Mouse (Mus musculus) stomach, postnatal 0 days (tissue): ENCODE measurements around the gene Rad51b. TPM values are rescaled to one million over a fixed set of nuclear protein-coding genes. Genes with fewer than 3 reads are reported as not detected.
A peak's percentile ranks its signal among the peaks of the same experiment; 100 is the strongest.

Experiments used
- ATAC-seq: fragments of 200-750 bp; cut with Nextera tagmentation; 2 replicates; pipeline ENCODE4 v1.8.0; 2017; ENCODE audit not compliant: low FRiP score, low TSS enrichment
- DNase-seq: peaks from one replicate; pipeline ENCODE4 v3.0.0-alpha.2; 2016; ENCODE audit warnings: low spot score
- H3K27ac ChIP-seq: fragments of 300-500 bp; sonication (generic); replicated peaks from 2 replicates; pipeline ENCODE4 v1.5.1; 2014; ENCODE audit warnings: mild to moderate bottlenecking, control low read depth
- H3K27me3 ChIP-seq: fragments of 300-500 bp; sonication (generic); 2 replicates; pipeline ENCODE4 v1.6.1; 2014; ENCODE audit warnings: low read length; ENCODE audit not compliant: control insufficient read depth, insufficient read depth
- H3K36me3 ChIP-seq: fragments of 300-500 bp; sonication (generic); 2 replicates; pipeline ENCODE4 v1.6.1; 2014; ENCODE audit warnings: low read length, mixed read lengths; ENCODE audit not compliant: control insufficient read depth, insufficient read depth
- H3K4me1 ChIP-seq: fragments of 300-500 bp; sonication (generic); replicated peaks from 2 replicates; pipeline ENCODE4 v1.6.1; 2014; ENCODE audit warnings: antibody characterized with exemption; ENCODE audit not compliant: control insufficient read depth, insufficient read depth
- H3K4me2 ChIP-seq: fragments of 300-500 bp; sonication (generic); replicated peaks from 2 replicates; pipeline ENCODE4 v1.6.1; 2014; ENCODE audit warnings: low read depth, mild to moderate bottlenecking, control low read depth, moderate library complexity
- H3K4me3 ChIP-seq: fragments of 300-500 bp; sonication (generic); 2 replicates; pipeline ENCODE4 v1.5.1; 2014; ENCODE audit warnings: low read depth, low read length, control low read depth
- H3K9ac ChIP-seq: fragments of 300-500 bp; sonication (generic); 2 replicates; pipeline ENCODE4 v1.6.1; 2014; ENCODE audit warnings: mild to moderate bottlenecking, low read length, control low read depth, mixed read lengths
- H3K9me3 ChIP-seq: fragments of 300-500 bp; sonication (generic); 2 replicates; pipeline ENCODE4 v1.6.1; 2016; ENCODE audit warnings: low read length; ENCODE audit not compliant: control insufficient read depth
- CTCF ChIP-seq: IDR thresholded peaks from 2 replicates; pipeline ENCODE4 v1.5.1; 2016; ENCODE audit warnings: antibody characterized with exemption, low read depth, mild to moderate bottlenecking, moderate library complexity
- EP300 ChIP-seq: optimal IDR thresholded peaks from 2 replicates; pipeline ENCODE3; 2016; ENCODE audit warnings: antibody characterized with exemption
- WGBS: fragments of 180-500 bp; shearing (Covaris S2); extraction: QIAGEN DNeasy Blood & Tissue Kit; methylation state at CpG from one replicate; pipeline ENCODE4 v1.1.7; 2014; 5-methylcytosine and 5-hydroxymethylcytosine counted together
- polyA plus RNA-seq: library from polyadenylated mRNA; unstranded; fragments of >200 nt; fragmentation: Nextera tagmentation; extraction: Ambion mirVana; gene quantifications from 2 replicates; pipeline ENCODE4 v1.2.1, GENCODE M21; 2015

Gene Rad51b
- polyA plus RNA-seq, 1 experiment from 2014 or later = 2.0 TPM

- no peak for DNase-seq
- ATAC-seq = no peak
- Histone ChIP-seq H3K27ac (no peak overlapping the region), H3K36me3 (no peaks in the 10 kb centered on the region), H3K4me3 (no peak overlapping the region), H3K9ac (no peak overlapping the region), H3K27me3 (no peaks in the 10 kb centered on the region), H3K4me1 (peaks cover 7% of the 10 kb centered on the region), H3K9me3 (no peaks in the 10 kb centered on the region), H3K4me2 (no peak overlapping the region)
- WGBS = 86% methylated on average over 2 of the region's 2 CpGs
- peak; percentile 42 for TF ChIP-seq CTCF
- no peak for TF ChIP-seq EP300
Measured at GRCm38 (mm10) chr12:79684338-79684737, 387.3 kb downstream of the Rad51b start.

DNA sequence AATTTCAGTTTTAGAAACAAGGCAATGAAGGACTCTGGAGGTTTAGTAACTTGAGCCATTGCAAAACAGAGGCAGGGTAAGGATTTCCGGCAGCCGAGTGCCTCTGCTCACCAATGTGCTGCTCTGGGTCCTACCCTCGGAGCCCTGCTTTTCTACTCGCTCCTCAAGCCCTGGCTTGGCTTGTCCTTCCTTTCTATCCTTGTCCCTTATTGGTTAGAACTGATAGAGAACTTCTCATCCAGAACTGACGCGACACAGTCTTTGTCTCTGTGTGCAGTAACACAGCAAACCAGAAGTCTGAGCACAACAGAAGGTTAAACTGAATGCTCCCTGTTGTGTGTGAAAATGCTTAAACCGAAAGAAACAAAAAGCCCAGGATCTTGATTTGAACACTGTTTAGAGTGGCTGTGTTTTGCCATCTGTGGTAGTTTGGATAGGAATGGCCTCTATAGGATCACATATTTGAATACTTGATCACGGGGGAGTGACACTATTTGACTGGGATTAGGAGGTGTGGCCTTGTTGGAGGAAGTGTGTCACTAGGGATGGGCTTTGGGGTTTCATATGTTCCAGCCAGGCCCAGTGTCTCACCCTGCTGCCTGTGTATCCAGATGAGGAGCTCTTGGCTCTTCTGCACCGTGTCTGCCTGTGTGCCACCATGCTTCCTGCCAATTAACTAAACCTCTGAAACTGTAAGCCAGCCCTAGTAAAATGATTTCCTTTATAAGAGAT lies 389.7 kb downstream of the Rad51b start:
- DNase-seq (no peak), ATAC-seq (no peak)
- no peak overlapping the region for H3K4me3 ChIP-seq
- no peak overlapping the region for H3K9ac ChIP-seq
- WGBS = 66% methylated on average over 9 of the region's 9 CpGs
- TF ChIP-seq EP300 = no peak
- H3K4me2 ChIP-seq = no peak overlapping the region
- H3K9me3 ChIP-seq = no peaks in the 10 kb centered on the region
- H3K27me3 ChIP-seq = no peaks in the 10 kb centered on the region
- H3K27ac ChIP-seq = no peak overlapping the region
- no peaks in the 10 kb centered on the region for H3K36me3 ChIP-seq
- H3K4me1 ChIP-seq = peaks cover 3% of the 10 kb centered on the region; the same call in 1 of the 2 replicates

DNA sequence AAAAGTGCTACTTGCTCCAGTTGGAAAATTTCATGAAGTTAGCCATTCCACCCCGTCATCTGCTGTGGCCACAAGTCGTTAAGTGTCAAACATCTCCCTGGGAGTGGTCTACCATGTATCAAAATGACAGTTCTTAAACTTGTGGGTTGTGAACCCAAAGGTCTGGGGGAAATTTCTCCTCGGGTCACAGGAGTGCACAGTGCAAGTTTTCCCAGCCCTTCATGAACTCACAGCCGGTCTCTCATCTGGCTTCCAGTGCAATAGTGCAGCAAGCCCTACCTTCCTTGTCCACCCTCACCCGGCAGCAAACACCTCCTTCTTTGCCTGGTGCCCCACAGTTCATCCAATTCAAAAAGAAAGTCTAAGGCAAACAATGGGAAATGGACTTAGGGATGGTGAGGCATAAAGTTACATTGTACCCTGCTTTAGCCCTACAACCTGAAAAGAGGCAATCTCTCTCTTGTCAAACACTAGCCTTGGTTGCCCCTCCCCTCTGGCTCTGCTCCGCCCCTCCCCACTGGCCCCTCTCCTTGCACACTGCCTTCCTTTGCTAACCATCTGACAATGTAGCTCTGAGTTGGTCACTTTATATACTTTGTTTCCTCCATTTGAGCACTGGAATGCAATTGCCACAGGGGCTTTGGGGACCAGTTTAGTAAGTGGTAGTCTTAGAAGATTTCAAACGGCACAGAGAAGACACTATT lies 390.8 kb downstream of the Rad51b start:
- Histone ChIP-seq H3K9me3 (no peaks in the 10 kb centered on the region), H3K4me3 (no peak overlapping the region), H3K36me3 (no peaks in the 10 kb centered on the region), H3K27me3 (no peaks in the 10 kb centered on the region), H3K9ac (no peak overlapping the region), H3K27ac (no peak overlapping the region), H3K4me2 (no peak overlapping the region), H3K4me1 (peaks cover 3% of the 10 kb centered on the region; the same call in 1 of the 2 replicates)
- WGBS = 42% methylated on average over 7 of the region's 7 CpGs
- DNase-seq (no peak), ATAC-seq (peak; percentile 51; the same call in 1 of the 2 replicates)
- TF ChIP-seq EP300 (no peak), CTCF (no peak)

DNA sequence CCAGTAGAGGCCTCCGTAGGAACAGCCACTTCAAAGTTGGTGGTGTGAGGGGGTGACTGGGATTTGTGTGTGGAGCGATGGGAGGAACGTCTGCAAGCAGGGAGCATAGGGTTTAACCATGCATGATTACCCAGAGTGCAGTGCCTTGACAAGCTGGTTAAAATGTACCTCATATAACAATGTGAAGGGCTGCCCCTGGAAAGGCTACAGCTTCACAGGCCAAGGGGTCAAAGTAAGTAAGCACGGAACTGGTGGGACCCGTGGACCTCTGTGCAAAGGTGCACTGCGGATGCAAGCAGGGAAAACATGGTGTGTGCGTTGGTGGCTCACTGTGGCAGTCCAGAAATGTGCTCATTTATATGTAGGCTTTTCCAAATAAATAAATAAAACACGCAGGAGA lies 392.2 kb downstream of the Rad51b start:
- WGBS = 80% methylated on average over 8 of the region's 8 CpGs
- no peak overlapping the region for H3K4me2 ChIP-seq
- TF ChIP-seq EP300 (no peak), CTCF (no peak)
- H3K4me3 ChIP-seq = no peak overlapping the region
- no peaks in the 10 kb centered on the region for H3K36me3 ChIP-seq
- DNase-seq = no peak
- H3K27ac ChIP-seq = no peak overlapping the region
- no peaks in the 10 kb centered on the region for H3K9me3 ChIP-seq
- H3K4me1 ChIP-seq = peaks cover 3% of the 10 kb centered on the region; the same call in 1 of the 2 replicates
- no peak overlapping the region for H3K9ac ChIP-seq
- H3K27me3 ChIP-seq = no peaks in the 10 kb centered on the region
- no peak for ATAC-seq

DNA sequence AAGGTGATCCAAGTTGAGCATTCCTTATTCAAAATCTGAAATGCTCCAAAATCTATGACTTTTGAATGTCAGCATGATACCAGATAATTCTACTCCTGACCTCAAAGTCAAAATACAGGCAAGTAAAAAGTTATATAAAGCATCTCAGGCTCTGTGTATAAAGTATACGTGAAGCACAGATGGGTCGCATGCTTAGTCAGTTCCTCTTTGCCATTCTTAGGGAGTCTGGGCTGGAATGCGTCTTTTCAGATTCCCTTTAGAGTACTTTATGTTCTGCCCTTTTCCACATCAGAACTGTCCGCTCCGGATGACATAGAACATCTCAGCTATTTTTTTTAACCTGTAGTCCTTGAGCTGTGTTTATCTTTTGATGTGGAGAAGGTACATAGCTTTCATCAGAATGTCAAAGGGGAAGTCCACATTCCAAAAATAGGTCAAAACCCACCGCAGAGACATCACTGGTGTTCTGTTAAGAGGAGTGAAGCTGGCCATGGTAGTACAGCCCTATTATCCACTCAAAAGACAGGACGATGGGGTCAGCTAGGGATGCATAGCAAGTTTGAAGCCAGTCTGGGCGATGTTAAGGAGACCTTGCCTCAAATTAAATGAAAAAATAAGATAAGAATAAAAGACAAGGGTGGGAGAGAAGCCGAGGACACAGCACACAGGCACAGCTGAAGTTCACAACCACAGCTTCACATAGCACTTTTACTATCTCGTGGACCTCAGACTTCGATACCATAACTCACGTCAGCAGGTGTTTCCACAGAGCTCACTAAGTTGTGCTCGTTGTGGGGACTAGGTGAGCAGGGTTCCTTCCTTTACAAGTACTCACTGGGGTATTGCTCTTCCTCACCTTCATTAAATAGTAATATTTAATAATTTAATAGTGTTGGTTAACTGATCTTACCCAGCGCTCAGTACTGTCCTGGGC lies 395.1 kb downstream of the Rad51b start:
- Histone ChIP-seq H3K27me3 (no peaks in the 10 kb centered on the region), H3K4me2 (no peak overlapping the region), H3K4me3 (no peak overlapping the region), H3K27ac (no peak overlapping the region), H3K4me1 (peaks cover 3% of the 10 kb centered on the region; the same call in 1 of the 2 replicates), H3K9ac (no peak overlapping the region), H3K36me3 (no peaks in the 10 kb centered on the region), H3K9me3 (no peaks in the 10 kb centered on the region)
- ATAC-seq (no peak), DNase-seq (no peak)
- WGBS = 68% methylated on average over 14 of the region's 14 CpGs
- TF ChIP-seq CTCF (no peak), EP300 (no peak)
